Mouse (Mus musculus): ENCODE results near the gene Grb14.

Gene Grb14

GRCm38 (mm10) chr2:65024887-65025286, at the start of gene Grb14:
TSS of gene Grb14 (minus strand) at chr2:65024987.
- in situ Hi-C loops (cut with MseI, MboI) = no loop called here

GRCm38 (mm10) chr2:65072205-65072604, 47.4 kb upstream of the Grb14 start:
- in situ Hi-C loops (cut with MseI, MboI) = no loop called here

- in situ Hi-C loops (cut with MseI, MboI) = no loop called here
Observed at GRCm38 (mm10) chr2:65053764-65054163, 29.0 kb upstream of the Grb14 start.

- in situ Hi-C loops (cut with MseI, MboI) = no loop called here
Observed at GRCm38 (mm10) chr2:65052191-65053012, 27.6 kb upstream of the Grb14 start.

DNA sequence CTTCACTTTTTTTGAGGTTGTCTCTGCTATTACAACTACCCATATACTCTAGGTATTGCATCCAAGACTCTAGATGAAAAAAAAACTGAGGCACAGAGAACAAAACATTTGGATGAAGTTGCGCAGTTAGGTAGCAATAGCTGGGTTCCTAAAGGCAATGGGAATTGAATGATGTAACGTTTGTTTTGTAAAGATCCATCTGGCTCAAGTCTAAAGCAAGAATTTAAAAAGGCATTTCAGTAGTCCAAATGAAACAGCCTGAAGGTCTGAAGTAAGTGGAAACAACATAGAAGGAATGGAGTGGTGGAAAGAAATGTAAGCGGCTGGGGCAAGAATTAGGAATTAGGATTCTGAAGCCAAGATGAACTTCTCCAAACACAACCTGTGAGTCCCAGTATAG, 26.0 kb upstream of the Grb14 start:
- in situ Hi-C loops (cut with MseI, MboI) = no loop called here

DNA sequence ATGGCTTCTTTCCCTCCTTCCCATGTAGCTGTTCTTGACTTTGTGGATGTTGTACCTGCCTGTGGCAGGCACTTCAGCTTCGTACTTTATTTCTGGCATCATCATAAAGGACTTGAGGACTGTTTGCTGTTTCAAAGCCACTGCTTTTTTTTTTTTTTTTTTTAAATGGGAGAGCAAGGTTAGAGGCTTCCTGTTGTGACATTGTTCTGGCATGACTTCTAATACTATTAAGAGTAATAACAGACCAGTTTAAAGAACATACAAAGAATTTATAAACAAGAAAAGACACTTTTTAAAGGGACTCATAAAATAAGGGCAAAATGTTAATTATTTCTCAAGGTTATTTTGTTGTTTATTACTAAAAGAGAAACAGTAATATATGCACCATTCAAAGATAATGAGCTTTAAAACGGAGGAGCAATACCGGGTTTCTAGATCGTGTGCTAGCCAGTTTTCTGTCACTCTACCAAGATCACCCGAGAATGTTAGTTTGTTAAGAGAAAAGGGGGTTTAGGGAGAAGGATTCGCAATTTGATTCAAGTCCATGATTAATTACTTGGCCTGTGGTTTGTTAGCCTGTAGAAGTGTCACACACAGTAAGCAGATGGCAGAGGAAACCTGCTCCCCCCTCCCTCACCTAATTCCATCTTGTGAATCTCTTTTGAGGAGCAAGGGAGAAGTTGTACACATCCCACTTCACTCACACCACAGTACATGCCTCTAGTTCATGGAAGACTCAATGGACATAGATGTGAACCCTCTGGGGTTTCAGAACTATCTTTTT, 23.6 kb upstream of the Grb14 start:
- in situ Hi-C loops (cut with MseI, MboI) = no loop called here

- in situ Hi-C loops (cut with MseI, MboI) = no loop called here
Observed at GRCm38 (mm10) chr2:65038164-65038563, 13.4 kb upstream of the Grb14 start.

- in situ Hi-C loops (cut with MseI, MboI) = no loop called here
Observed at GRCm38 (mm10) chr2:65037546-65037945, 12.8 kb upstream of the Grb14 start.

DNA sequence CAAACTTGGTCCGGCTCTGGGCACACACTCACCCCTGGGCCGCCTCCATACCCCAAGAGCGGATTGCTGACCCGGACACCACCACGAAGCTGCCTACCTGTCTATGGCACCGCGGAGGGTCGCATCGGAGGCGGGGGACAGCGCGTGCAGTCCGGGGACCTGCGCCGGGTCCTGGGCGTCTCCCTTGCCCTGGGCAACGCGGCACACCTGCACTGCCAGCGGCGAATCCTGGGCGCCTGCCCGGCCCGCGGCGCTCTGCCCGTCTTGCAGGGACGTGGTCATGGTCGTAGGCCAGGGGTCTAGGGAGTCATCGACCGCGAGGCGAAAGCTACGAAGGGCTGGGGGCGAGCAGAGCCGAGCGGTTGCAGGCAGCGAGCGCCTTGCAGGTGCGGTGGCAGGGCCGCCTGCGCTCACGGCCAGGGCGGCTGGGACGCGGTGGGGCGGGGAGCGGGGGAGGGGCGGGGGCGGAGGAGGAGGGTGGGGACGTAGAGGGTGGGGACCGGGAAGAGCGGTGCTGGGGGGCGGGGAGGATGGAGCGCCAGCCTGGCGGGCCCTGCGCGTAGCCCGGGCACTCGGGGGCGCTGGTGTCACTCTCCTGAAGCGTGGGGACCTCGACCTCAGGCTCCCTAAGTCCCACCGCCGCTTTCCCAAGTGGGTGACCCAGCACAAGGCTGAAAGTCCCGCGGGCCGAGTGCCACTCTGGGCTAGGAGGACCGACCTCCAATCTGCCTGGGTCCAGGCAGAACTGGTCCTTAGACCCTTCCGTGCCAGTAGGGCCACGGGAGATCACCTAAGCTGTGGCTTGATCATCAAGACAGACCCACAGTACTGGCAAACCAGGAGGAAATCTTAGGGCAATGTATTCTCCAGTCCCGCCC, 2.2 kb downstream of the Grb14 start:
- in situ Hi-C loops (cut with MseI, MboI) = no loop called here

DNA sequence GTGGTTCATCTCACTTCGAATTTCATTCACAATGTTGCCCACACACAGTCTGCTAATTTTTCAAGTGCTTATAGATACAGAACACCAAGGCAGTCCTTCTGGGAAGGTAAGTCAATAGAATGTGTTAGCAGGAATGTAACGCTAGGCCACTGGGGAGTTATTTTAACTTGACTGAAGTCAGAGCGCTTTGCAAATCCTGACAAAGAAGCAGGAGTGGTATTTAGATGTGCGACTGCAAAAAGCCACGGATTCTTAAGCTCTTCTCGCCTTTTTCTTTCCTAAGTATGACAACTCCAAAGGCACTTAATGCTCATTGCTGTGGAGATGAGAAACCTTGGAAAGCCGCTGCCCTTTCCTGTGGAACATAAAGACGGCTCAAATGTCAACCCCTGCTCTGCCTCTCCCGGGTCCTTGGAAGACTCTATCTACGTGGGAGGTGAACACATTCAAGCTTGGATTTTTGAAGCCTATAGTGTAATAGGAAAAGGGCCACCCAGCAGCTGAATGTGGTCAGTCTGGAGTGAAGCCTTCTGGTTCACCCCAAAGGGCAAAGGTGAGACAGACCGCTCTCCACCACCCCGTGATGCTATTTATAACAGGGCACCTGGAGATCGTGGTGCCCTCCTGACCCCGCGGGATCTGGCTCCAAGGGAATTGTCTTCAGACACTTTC, 3.0 kb downstream of the Grb14 start:
- in situ Hi-C loops (cut with MseI, MboI) = no loop called here

GRCm38 (mm10) chr2:65017375-65017774, 7.4 kb downstream of the Grb14 start:
- in situ Hi-C loops (cut with MseI, MboI) = no loop called here

GRCm38 (mm10) chr2:65014552-65014951, 10.2 kb downstream of the Grb14 start:
- in situ Hi-C loops (cut with MseI, MboI) = no loop called here

- in situ Hi-C loops (cut with MseI, MboI) = no loop called here
Observed at GRCm38 (mm10) chr2:65010105-65010504, 14.7 kb downstream of the Grb14 start.

- in situ Hi-C loops (cut with MseI, MboI) = no loop called here
Observed at GRCm38 (mm10) chr2:65007396-65007795, 17.4 kb downstream of the Grb14 start.

DNA sequence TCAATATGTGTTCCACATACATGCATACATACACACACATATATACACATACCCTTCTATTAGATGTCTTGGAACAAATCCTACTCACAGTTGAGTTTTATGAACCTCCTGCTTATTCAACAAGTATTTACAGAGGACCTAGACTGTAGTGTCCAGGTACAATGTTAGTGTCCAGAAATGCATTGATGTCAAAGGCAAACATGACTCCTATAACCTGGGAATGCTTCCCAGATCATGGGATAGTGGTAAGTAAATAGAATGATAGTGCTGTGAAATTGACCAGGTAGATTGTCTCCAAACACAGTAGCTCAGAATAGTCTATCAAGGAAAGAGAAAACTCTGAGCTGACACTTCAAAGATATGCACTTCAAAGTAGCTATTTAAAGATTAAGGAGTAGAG, 19.7 kb downstream of the Grb14 start:
- in situ Hi-C loops (cut with MseI, MboI) = no loop called here

DNA sequence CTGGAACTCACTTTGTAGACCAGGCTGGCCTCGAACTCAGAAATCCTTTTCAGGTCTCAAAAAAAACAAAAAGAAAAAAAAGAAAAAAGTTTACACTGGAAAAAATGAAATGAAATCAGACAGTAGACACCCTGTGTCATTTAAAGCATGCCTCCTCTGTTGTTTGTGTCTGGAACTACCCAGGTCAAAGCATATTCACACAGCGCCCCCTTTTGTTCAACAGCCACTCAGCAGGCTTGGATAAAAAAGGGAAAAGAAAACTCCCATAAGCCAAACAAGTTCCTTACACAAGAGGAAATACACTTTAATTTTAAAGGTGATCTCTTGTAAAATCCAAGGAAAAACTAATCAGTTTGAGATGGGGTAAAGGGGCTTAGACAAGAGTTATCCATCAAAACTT, 21.4 kb downstream of the Grb14 start:
- in situ Hi-C loops (cut with MseI, MboI) = no loop called here

DNA sequence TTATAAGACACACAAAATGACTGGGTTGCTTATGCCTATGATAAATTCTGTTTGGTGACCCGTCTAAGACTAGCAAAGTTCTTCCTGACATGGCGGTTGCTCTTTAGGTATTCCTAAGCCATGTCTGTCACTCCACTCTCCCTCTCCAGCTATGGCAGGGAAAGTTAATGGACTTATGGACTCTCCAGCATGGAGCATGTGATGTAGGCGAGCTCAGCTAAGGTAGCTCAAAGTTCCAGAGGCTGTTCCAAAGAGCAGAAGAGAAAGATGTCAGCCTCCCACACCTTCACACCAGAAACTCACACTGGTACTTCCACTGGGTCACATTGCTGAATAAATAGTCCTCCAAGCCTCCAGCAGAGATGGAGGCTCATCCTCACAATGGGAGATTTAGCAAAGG, 22.2 kb downstream of the Grb14 start:
- in situ Hi-C loops (cut with MseI, MboI) = no loop called here

DNA sequence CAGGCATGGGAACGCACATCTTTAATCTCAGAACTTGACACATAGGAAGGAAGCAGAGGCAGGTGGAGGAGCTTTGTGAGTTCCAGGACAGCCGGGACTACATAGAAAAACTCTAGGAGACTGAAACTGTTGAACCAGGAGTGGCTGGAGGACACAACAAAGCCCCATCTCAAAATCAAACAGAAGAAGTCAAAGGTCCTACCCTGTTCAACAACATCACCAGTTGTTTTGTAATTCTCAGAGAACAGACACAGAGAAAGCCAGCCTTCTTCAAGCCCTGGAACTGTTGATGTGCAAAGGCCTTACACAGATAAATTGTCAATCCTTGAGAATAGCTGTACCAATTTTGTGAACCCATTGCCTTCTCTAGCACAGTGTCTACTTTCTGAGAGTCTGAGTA, 29.7 kb downstream of the Grb14 start:
- in situ Hi-C loops (cut with MseI, MboI) = no loop called here

DNA sequence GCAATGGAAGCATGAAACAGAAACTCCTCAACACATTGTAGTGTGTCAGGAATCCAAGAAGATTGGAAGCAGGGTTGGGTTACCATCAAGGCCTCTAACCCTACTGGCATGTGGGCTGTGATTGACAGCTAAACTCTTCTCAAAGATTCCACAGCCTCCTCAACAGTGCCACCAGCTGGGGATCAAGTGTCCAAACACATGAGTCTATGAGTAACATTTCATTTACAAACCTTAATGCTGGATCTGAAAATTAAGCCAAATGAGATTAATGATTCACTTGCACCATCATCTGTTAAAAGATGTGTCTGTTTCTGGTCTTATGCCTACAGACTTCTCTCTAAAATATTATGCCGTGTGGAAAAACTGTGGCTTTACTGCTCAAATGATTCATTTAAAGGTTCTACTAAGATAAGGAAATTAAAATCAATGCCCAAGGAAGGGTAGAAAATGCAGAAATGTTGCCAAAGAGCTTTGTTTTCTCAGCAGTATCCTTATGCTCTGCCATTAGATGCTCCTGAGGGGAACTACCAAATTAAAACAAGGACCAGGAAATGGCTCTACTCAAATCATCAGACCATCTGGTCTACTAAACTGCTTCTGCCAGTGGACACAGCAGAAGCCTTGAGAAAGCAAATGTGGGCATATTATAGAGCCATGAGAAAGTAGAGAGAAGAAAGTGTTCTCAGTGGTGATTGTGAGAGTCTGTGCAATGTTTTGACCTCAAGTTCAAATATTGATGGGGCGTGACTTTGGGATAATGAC, 35.2 kb downstream of the Grb14 start:
- in situ Hi-C loops (cut with MseI, MboI) = no loop called here

GRCm38 (mm10) chr2:64987782-64988181, 37.0 kb downstream of the Grb14 start:
- in situ Hi-C loops (cut with MseI, MboI) = no loop called here

GRCm38 (mm10) chr2:64975546-64975945, 49.2 kb downstream of the Grb14 start:
- in situ Hi-C loops (cut with MseI, MboI) = no loop called here
